Mouse (Mus musculus): ENCODE measurements around the gene Ddx59. TPM values are rescaled to one million over a fixed set of nuclear protein-coding genes. Genes with fewer than 3 reads are reported as not detected.
A peak's percentile ranks its signal among the peaks of the same experiment; 100 is the strongest.

The Ddx59 gene
- polyA plus RNA-seq, 1 experiment from 2014 or later = 20.9 TPM

- Histone ChIP-seq H3K27ac (no peak overlapping the region), H3K27me3 (no peaks in the 10 kb centered on the region), H3K9ac (replicated peaks) (no peak overlapping the region), H3K4me1 (replicated peaks) (no peaks in the 10 kb centered on the region), H3K9me3 (no peaks in the 10 kb centered on the region), H3K4me2 (no peak overlapping the region), H3K36me3 (no peaks in the 10 kb centered on the region), H3K4me3 (replicated peaks) (no peak overlapping the region)
- 91% methylated on average over 6 of the region's 6 CpGs for WGBS
- no peak for ATAC-seq (ENCODE audit: insufficient number of reproducible peaks, insufficient read depth, low FRiP score, low TSS enrichment, low read depth)
Observed at GRCm38 (mm10) chr1:136449541-136449940, 34.5 kb downstream of the Ddx59 start.

GRCm38 (mm10) chr1:136450206-136450605, 35.1 kb downstream of the Ddx59 start:
- no peaks in the 10 kb centered on the region for H3K27me3 ChIP-seq
- H3K9ac ChIP-seq (replicated peaks) = no peak overlapping the region
- no peaks in the 10 kb centered on the region for H3K9me3 ChIP-seq
- no peaks in the 10 kb centered on the region for H3K36me3 ChIP-seq
- no peak overlapping the region for H3K27ac ChIP-seq
- no peak for ATAC-seq (ENCODE audit: insufficient number of reproducible peaks, insufficient read depth, low FRiP score, low TSS enrichment, low read depth)
- no peaks in the 10 kb centered on the region for H3K4me1 ChIP-seq (replicated peaks)
- 69% methylated on average over 5 of the region's 5 CpGs for WGBS
- no peak overlapping the region for H3K4me2 ChIP-seq
- no peak overlapping the region for H3K4me3 ChIP-seq (replicated peaks)

GRCm38 (mm10) chr1:136452421-136452820, 37.4 kb downstream of the Ddx59 start:
- 73% methylated on average over 5 of the region's 5 CpGs for WGBS
- Histone ChIP-seq H3K4me2 (no peak overlapping the region), H3K36me3 (no peaks in the 10 kb centered on the region), H3K9me3 (no peaks in the 10 kb centered on the region), H3K27me3 (no peaks in the 10 kb centered on the region), H3K27ac (no peak overlapping the region), H3K9ac (replicated peaks) (no peak overlapping the region), H3K4me1 (replicated peaks) (peaks cover 4% of the 10 kb centered on the region; the same call in 1 of the 2 replicates), H3K4me3 (replicated peaks) (no peak overlapping the region)
- ATAC-seq (ENCODE audit: insufficient number of reproducible peaks, insufficient read depth, low FRiP score, low TSS enrichment, low read depth) = no peak

- no peaks in the 10 kb centered on the region for H3K9me3 ChIP-seq
- ATAC-seq (ENCODE audit: insufficient number of reproducible peaks, insufficient read depth, low FRiP score, low TSS enrichment, low read depth) = no peak
- no peak overlapping the region for H3K4me3 ChIP-seq (replicated peaks)
- WGBS = 68% methylated on average over 17 of the region's 17 CpGs
- H3K36me3 ChIP-seq = no peaks in the 10 kb centered on the region
- H3K27me3 ChIP-seq = no peaks in the 10 kb centered on the region
- no peak overlapping the region for H3K27ac ChIP-seq
- H3K4me1 ChIP-seq (replicated peaks) = peaks cover 4% of the 10 kb centered on the region; the same call in 1 of the 2 replicates
- H3K9ac ChIP-seq (replicated peaks) = no peak overlapping the region
- H3K4me2 ChIP-seq = no peak overlapping the region
Observed at GRCm38 (mm10) chr1:136455756-136456585, 40.9 kb downstream of the Ddx59 start.

- Histone ChIP-seq H3K4me3 (replicated peaks) (no peak overlapping the region), H3K4me1 (replicated peaks) (peaks cover 4% of the 10 kb centered on the region; the same call in 1 of the 2 replicates), H3K4me2 (no peak overlapping the region), H3K36me3 (no peaks in the 10 kb centered on the region), H3K27me3 (no peaks in the 10 kb centered on the region), H3K27ac (no peak overlapping the region), H3K9ac (replicated peaks) (no peak overlapping the region), H3K9me3 (no peaks in the 10 kb centered on the region)
- ATAC-seq (ENCODE audit: insufficient number of reproducible peaks, insufficient read depth, low FRiP score, low TSS enrichment, low read depth) = no peak
- 81% methylated on average over 6 of the region's 6 CpGs for WGBS
Observed at GRCm38 (mm10) chr1:136456741-136457140, 41.7 kb downstream of the Ddx59 start.

- Histone ChIP-seq H3K27me3 (no peaks in the 10 kb centered on the region), H3K27ac (no peak overlapping the region), H3K4me1 (replicated peaks) (peaks cover 4% of the 10 kb centered on the region; the same call in 1 of the 2 replicates), H3K36me3 (no peaks in the 10 kb centered on the region), H3K9ac (replicated peaks) (no peak overlapping the region), H3K4me2 (no peak overlapping the region), H3K9me3 (no peaks in the 10 kb centered on the region), H3K4me3 (replicated peaks) (no peak overlapping the region)
- no peak for ATAC-seq (ENCODE audit: insufficient number of reproducible peaks, insufficient read depth, low FRiP score, low TSS enrichment, low read depth)
- 67% methylated on average over 4 of the region's 4 CpGs for WGBS
Observed at GRCm38 (mm10) chr1:136457403-136457802, 42.3 kb downstream of the Ddx59 start.

GRCm38 (mm10) chr1:136458691-136459245, 43.7 kb downstream of the Ddx59 start:
- Histone ChIP-seq H3K27me3 (no peaks in the 10 kb centered on the region), H3K27ac (no peak overlapping the region), H3K9me3 (no peaks in the 10 kb centered on the region), H3K4me1 (replicated peaks) (peaks cover 4% of the 10 kb centered on the region; the same call in 1 of the 2 replicates), H3K4me2 (no peak overlapping the region), H3K36me3 (no peaks in the 10 kb centered on the region), H3K4me3 (replicated peaks) (no peak overlapping the region), H3K9ac (replicated peaks) (no peak overlapping the region)
- WGBS = 24% methylated on average over 9 of the region's 9 CpGs
- ATAC-seq (ENCODE audit: insufficient number of reproducible peaks, insufficient read depth, low FRiP score, low TSS enrichment, low read depth) = no peak

GRCm38 (mm10) chr1:136462443-136462842, 47.4 kb downstream of the Ddx59 start:
- Histone ChIP-seq H3K27ac (no peak overlapping the region), H3K36me3 (no peaks in the 10 kb centered on the region), H3K4me3 (replicated peaks) (no peak overlapping the region), H3K4me2 (no peak overlapping the region), H3K9ac (replicated peaks) (no peak overlapping the region), H3K4me1 (replicated peaks) (peaks cover 12% of the 10 kb centered on the region), H3K27me3 (no peaks in the 10 kb centered on the region), H3K9me3 (no peaks in the 10 kb centered on the region)
- ATAC-seq (ENCODE audit: insufficient number of reproducible peaks, insufficient read depth, low FRiP score, low TSS enrichment, low read depth) = no peak
- WGBS = 60% methylated on average over 10 of the region's 10 CpGs

GRCm38 (mm10) chr1:136465168-136465567, 50.1 kb downstream of the Ddx59 start:
- Histone ChIP-seq H3K27me3 (no peaks in the 10 kb centered on the region), H3K9ac (replicated peaks) (no peak overlapping the region), H3K9me3 (no peaks in the 10 kb centered on the region), H3K27ac (no peak overlapping the region), H3K36me3 (peaks cover 21% of the 10 kb centered on the region), H3K4me2 (no peak overlapping the region), H3K4me1 (replicated peaks) (peaks cover 13% of the 10 kb centered on the region), H3K4me3 (replicated peaks) (no peak overlapping the region)
- no peak for ATAC-seq (ENCODE audit: insufficient number of reproducible peaks, insufficient read depth, low FRiP score, low TSS enrichment, low read depth)

- under 1% methylated on average over 52 of the region's 52 CpGs for WGBS
- Histone ChIP-seq H3K4me1 (replicated peaks) (peaks cover 13% of the 10 kb centered on the region), H3K36me3 (peaks cover 25% of the 10 kb centered on the region), H3K27me3 (no peaks in the 10 kb centered on the region), H3K9ac (replicated peaks) (peak within 1 kb of the TSS; percentile 63), H3K4me2 (peak within 1 kb of the TSS; percentile 97), H3K4me3 (replicated peaks) (peak within 1 kb of the TSS; percentile 74), H3K27ac (0 out of 2 replicates have a peak within 1 kb of the TSS, but pooled peaks have one; percentile 17), H3K9me3 (no peaks in the 10 kb centered on the region)
- ATAC-seq (ENCODE audit: insufficient number of reproducible peaks, insufficient read depth, low FRiP score, low TSS enrichment, low read depth) = peak; percentile 98
Observed at GRCm38 (mm10) chr1:136466143-136466811, 51.2 kb downstream of the Ddx59 start, which contains the start of gene Kif14. Gene Kif14, plus strand, starts transcription at chr1:136466343.

GRCm38 (mm10) chr1:136469408-136469807, 54.3 kb downstream of the Ddx59 start:
- 92% methylated on average over 4 of the region's 4 CpGs for WGBS
- Histone ChIP-seq H3K4me3 (replicated peaks) (no peak overlapping the region), H3K36me3 (peaks cover 54% of the 10 kb centered on the region), H3K4me1 (replicated peaks) (peaks cover 13% of the 10 kb centered on the region), H3K27ac (no peak overlapping the region), H3K9me3 (no peaks in the 10 kb centered on the region), H3K4me2 (no peak overlapping the region), H3K9ac (replicated peaks) (no peak overlapping the region), H3K27me3 (no peaks in the 10 kb centered on the region)
- ATAC-seq (ENCODE audit: insufficient number of reproducible peaks, insufficient read depth, low FRiP score, low TSS enrichment, low read depth) = no peak
